Mouse (Mus musculus): Measurements from ENCODE around the gene Lrrc39.

DNA sequence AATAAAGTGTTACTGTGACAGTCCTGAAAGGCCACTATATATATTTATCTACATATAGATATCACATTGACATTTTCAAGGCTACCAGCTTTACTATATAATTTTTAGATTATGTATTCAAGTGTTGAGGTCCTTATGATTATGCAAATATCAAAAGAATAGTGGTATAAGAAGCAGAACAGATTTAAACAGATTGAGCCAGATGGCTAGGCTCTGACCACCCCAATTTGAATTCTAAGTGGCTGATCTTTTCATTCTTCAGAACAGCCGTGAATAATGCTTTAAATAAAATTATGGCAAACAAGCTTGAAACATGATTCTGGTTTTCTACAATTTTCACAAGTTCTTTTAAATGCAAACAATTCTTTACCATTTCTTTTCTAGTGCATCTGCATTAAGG, 68.7 kb downstream of the Lrrc39 start:
- TF ChIP-seq CTCF (IDR thresholded peaks at IDR 0.05; ENCODE audit: low read depth, low read length) (no peak), TAL1 (conservative IDR thresholded peaks at IDR 0.05; ENCODE audit: low read depth, low read length) (no peak), POLR2AphosphoS5 (IDR thresholded peaks at IDR 0.05; ENCODE audit: insufficient replicate concordance, low read depth, low read length) (no peak)
